Mouse (Mus musculus) inflammation-experienced regulatory T-cells, adult 6 months (primary cell): ENCODE data around the gene Il10ra. TPM values are rescaled to one million over a fixed set of nuclear protein-coding genes. Genes with fewer than 3 reads are reported as not detected.

ENCODE experiments used
- polyA plus RNA-seq, 3 experiments: library from polyadenylated mRNA; unstranded; fragments of 100-300 nt; shearing (Covaris generic); gene quantifications; one replicate each; pipeline ENCODE4 v1.2.1; 2017

Gene Il10ra
- polyA plus RNA-seq, 3 experiments from 2014 or later: 38.3 to 56.0 (median 48.7) TPM

Other genes starting within 250 kb of the Il10ra start
- gene Mpzl2, start 229.3 kb downstream of the Il10ra start, polyA plus RNA-seq: not detected
- 10 to 100 TPM in 2 of 3 experiments, 1 to 10 TPM in 1; 9.1 to 12.0 (median 10.2) TPM for gene Mpzl3, start 214.0 kb downstream of the Il10ra start, polyA plus RNA-seq
- gene Jaml, start 190.0 kb downstream of the Il10ra start, polyA plus RNA-seq: 10 to 100 TPM in 1 of 3 experiments, 1 to 10 TPM in 2; 2.6 to 11.2 (median 6.3) TPM
- under 1 TPM in 2 of 3 experiments, not detected in 1; 0.09 to 0.60 TPM for gene Scn2b, start 151.4 kb downstream of the Il10ra start, polyA plus RNA-seq
- not detected for gene Scn4b, start 130.8 kb downstream of the Il10ra start, polyA plus RNA-seq
- 1 to 10 TPM; 2.7 to 4.2 (median 4.1) TPM for gene BC049352, start 87.1 kb downstream of the Il10ra start, polyA plus RNA-seq
- gene Tmprss4, start 65.1 kb downstream of the Il10ra start, polyA plus RNA-seq: not detected
- 10 to 100 TPM in 1 of 3 experiments, 1 to 10 TPM in 2; 1.3 to 22.8 (median 2.5) TPM for gene Tmprss13, start 50.0 kb upstream of the Il10ra start, polyA plus RNA-seq
- 1 to 10 TPM in 1 of 3 experiments, not detected in 2; 1.6 TPM for gene Fxyd6, start 101.0 kb upstream of the Il10ra start, polyA plus RNA-seq
- 1 to 10 TPM in 1 of 3 experiments, not detected in 2; 2.4 TPM for gene Fxyd2, start 130.5 kb upstream of the Il10ra start, polyA plus RNA-seq
- gene Dscaml1, start 157.5 kb upstream of the Il10ra start, polyA plus RNA-seq: not detected